Mouse (Mus musculus) kidney, adult 2 months (tissue): ENCODE data around the gene Mrpl37. TPM values are rescaled to one million over a fixed set of nuclear protein-coding genes. Genes with fewer than 3 reads are reported as not detected.

Source experiments
- DNase-seq: peaks from one replicate; pipeline ENCODE4 v3.0.0; 2021
- H3K27ac ChIP-seq: fragments of 200-500 bp; 2 replicates; pipeline ENCODE4 v1.5.1; 2012; ENCODE audit warnings: low read depth, low read length, control low read depth, inconsistent platforms; ENCODE audit not compliant: insufficient read depth
- H3K27me3 ChIP-seq: fragments of 200-500 bp; replicated peaks from 2 replicates; pipeline ENCODE4 v1.6.1; 2012; ENCODE audit warnings: mild to moderate bottlenecking, moderate library complexity, low read length, inconsistent platforms; ENCODE audit not compliant: control insufficient read depth, insufficient read depth
- H3K36me3 ChIP-seq: fragments of 200-500 bp; 2 replicates; pipeline ENCODE4 v1.6.1; 2012; ENCODE audit warnings: mild to moderate bottlenecking, moderate library complexity, low read length, inconsistent platforms; ENCODE audit not compliant: control insufficient read depth, insufficient read depth
- H3K4me1 ChIP-seq: fragments of 200-500 bp; 2 replicates; pipeline ENCODE4 v1.6.1; 2011; ENCODE audit warnings: low read length; ENCODE audit not compliant: control insufficient read depth, insufficient read depth
- H3K4me3 ChIP-seq: fragments of 200-500 bp; 2 replicates; pipeline ENCODE4 v1.5.1; 2011; ENCODE audit warnings: mild to moderate bottlenecking, low read depth, low read length, control low read depth; ENCODE audit not compliant: insufficient read depth
- CTCF ChIP-seq: fragments of 200-500 bp; conservative IDR thresholded peaks from 2 replicates; pipeline ENCODE4 v1.5.1; 2011; ENCODE audit warnings: low read depth, mild to moderate bottlenecking, control low read depth, low read length, moderate library complexity, mixed read lengths; ENCODE audit not compliant: insufficient read depth, insufficient read length
- POLR2A ChIP-seq: fragments of 200-500 bp; IDR thresholded peaks from one replicate; pipeline ENCODE4 v1.6.1; 2011; ENCODE audit warnings: low read depth, low read length, control low read depth
- WGBS: fragments of 180-500 bp; shearing (Covaris S2); methylation state at CpG from one replicate; pipeline ENCODE4 v1.1.7; 2018; 5-methylcytosine and 5-hydroxymethylcytosine counted together
- polyA plus RNA-seq: library from polyadenylated mRNA; depleted of rRNA; stranded (reverse); fragments of >200 nt; gene quantifications from 2 replicates; pipeline ENCODE4 v1.2.3, GENCODE M21; 2012

Mrpl37 gene
- polyA plus RNA-seq, 1 experiment, result 111 TPM

DNA sequence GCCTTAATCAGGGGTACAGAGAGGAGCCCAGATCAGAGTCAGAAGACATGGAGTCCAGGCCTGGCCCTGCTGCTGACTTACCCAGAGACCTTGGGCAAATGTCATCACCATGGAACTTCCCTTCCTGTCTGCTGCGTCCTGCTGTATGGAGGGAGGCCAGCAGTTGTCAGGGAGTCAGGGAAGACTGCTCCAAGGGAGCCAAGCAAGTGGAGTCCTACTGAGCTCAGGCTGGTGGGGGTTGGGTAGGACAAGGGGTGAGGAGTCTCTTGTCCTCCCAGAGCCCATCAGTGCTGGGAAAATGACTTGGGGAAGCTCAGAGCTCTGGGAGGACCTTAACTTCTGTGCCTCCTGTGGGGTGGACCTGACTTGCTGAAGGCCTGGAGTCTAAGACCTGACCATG, 17.7 kb upstream of the Mrpl37 start:
- peak; percentile 29 for DNase-seq
- Histone ChIP-seq H3K36me3 (no peaks in the 10 kb centered on the region), H3K4me3 (no peak overlapping the region), H3K27me3 (no peaks in the 10 kb centered on the region), H3K4me1 (no peaks in the 10 kb centered on the region; the same call in 1 of the 2 replicates), H3K27ac (peak overlapping the region; percentile 46)
- 31% methylated on average over 1 of the region's 1 CpGs for WGBS
- TF ChIP-seq CTCF (no peak), POLR2A (no peak)

- Histone ChIP-seq H3K36me3 (no peaks in the 10 kb centered on the region), H3K4me3 (no peak overlapping the region), H3K27me3 (no peaks in the 10 kb centered on the region), H3K4me1 (no peaks in the 10 kb centered on the region; the same call in 1 of the 2 replicates), H3K27ac (peak overlapping the region; percentile 21)
- TF ChIP-seq POLR2A, result no peak
- TF ChIP-seq CTCF, result no peak
- no peak for DNase-seq
- WGBS, result 83% methylated on average over 4 of the region's 4 CpGs
Measured at GRCm38 (mm10) chr4:107083126-107083525, 16.5 kb upstream of the Mrpl37 start.

GRCm38 (mm10) chr4:107082185-107082584, 15.5 kb upstream of the Mrpl37 start:
- TF ChIP-seq POLR2A (no peak), CTCF (no peak)
- H3K27me3 ChIP-seq, result no peaks in the 10 kb centered on the region
- no peak overlapping the region for H3K4me3 ChIP-seq
- H3K27ac ChIP-seq, result peak overlapping the region; percentile 19; the same call in 1 of the 2 replicates
- WGBS, result 88% methylated on average over 3 of the region's 3 CpGs
- H3K4me1 ChIP-seq, result no peaks in the 10 kb centered on the region; the same call in 1 of the 2 replicates
- no peak for DNase-seq
- no peaks in the 10 kb centered on the region for H3K36me3 ChIP-seq

- DNase-seq, result peak; percentile 39
- no peak overlapping the region for H3K4me3 ChIP-seq
- H3K27ac ChIP-seq, result no peak overlapping the region
- TF ChIP-seq POLR2A, result no peak
- TF ChIP-seq CTCF, result no peak
- H3K36me3 ChIP-seq, result no peaks in the 10 kb centered on the region
- no peaks in the 10 kb centered on the region; the same call in 1 of the 2 replicates for H3K4me1 ChIP-seq
- H3K27me3 ChIP-seq, result no peaks in the 10 kb centered on the region
Measured at GRCm38 (mm10) chr4:107079716-107080115, 13.0 kb upstream of the Mrpl37 start.

DNA sequence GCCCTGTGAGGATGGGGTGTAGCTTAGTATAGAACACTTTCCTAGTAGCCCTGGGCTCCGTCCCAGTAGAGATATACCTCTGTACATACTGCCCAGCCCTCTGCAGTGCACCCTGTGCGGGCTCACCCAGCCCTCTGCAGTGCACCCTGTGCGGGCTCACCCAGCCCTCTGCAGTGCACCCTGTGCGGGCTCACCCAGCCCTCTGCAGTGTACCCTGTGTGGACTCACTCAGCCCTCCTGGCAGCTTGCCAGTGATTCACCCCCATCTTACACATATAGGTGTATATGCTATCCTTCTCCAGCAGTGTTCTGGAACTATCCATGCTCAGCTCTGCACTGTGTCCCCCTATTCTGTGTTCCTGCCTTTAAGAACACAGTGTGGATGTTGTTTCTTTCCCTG, 12.2 kb upstream of the Mrpl37 start:
- H3K36me3 ChIP-seq, result no peaks in the 10 kb centered on the region
- H3K27ac ChIP-seq, result no peak overlapping the region
- DNase-seq, result no peak
- H3K4me1 ChIP-seq, result no peaks in the 10 kb centered on the region; the same call in 1 of the 2 replicates
- 90% methylated on average over 4 of the region's 4 CpGs for WGBS
- TF ChIP-seq POLR2A (no peak), CTCF (no peak)
- no peaks in the 10 kb centered on the region for H3K27me3 ChIP-seq
- H3K4me3 ChIP-seq, result no peak overlapping the region

DNA sequence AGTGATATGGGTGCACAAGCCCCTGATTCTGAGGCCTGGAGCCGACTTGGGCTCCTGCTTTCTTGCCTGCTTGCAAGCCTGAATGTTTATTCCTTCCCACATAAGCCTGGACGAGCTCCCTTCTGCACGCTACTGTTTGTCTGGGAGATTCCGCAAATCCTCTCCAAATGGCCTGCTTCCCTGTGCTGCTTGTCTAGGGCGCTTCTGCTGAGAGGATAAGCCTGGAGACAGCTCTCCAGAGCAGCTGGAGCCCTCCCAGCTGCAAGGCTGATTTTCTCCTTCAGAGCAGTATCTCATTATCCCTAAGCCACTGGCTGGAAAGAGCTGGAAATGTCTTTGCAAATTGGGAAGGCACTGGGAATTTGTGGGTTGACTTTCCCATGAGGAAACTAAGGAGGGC, 8.8 kb upstream of the Mrpl37 start:
- DNase-seq, result no peak

GRCm38 (mm10) chr4:107072343-107072742, 5.7 kb upstream of the Mrpl37 start:
- H3K4me3 ChIP-seq, result no peak overlapping the region
- no peaks in the 10 kb centered on the region for H3K27me3 ChIP-seq
- H3K27ac ChIP-seq, result no peak overlapping the region
- no peak for DNase-seq
- H3K36me3 ChIP-seq, result no peaks in the 10 kb centered on the region
- TF ChIP-seq CTCF (no peak), POLR2A (no peak)
- H3K4me1 ChIP-seq, result no peaks in the 10 kb centered on the region
- 75% methylated on average over 9 of the region's 9 CpGs for WGBS

More for the DNA sequence above, 8.8 kb upstream of the Mrpl37 start:
- Histone ChIP-seq H3K27ac (no peak overlapping the region), H3K27me3 (no peaks in the 10 kb centered on the region), H3K4me3 (no peak overlapping the region), H3K4me1 (no peaks in the 10 kb centered on the region), H3K36me3 (no peaks in the 10 kb centered on the region)
- 71% methylated on average over 5 of the region's 5 CpGs for WGBS
- no peak for TF ChIP-seq CTCF
- no peak for TF ChIP-seq POLR2A
